Mouse (Mus musculus) CD4-positive naive resting alpha-beta T cell, adult 57 days (primary cell): ENCODE measurements around the gene Agrn. TPM values are rescaled to one million over a fixed set of nuclear protein-coding genes. Genes with fewer than 3 reads are reported as not detected.

Experiments used
- total RNA-seq: library from RNA; stranded (reverse); gene quantifications from one replicate; pipeline ENCODE4 v1.2.4, GENCODE M21; 2023

The Agrn gene
- total RNA-seq, result 6.9 TPM

DNA sequence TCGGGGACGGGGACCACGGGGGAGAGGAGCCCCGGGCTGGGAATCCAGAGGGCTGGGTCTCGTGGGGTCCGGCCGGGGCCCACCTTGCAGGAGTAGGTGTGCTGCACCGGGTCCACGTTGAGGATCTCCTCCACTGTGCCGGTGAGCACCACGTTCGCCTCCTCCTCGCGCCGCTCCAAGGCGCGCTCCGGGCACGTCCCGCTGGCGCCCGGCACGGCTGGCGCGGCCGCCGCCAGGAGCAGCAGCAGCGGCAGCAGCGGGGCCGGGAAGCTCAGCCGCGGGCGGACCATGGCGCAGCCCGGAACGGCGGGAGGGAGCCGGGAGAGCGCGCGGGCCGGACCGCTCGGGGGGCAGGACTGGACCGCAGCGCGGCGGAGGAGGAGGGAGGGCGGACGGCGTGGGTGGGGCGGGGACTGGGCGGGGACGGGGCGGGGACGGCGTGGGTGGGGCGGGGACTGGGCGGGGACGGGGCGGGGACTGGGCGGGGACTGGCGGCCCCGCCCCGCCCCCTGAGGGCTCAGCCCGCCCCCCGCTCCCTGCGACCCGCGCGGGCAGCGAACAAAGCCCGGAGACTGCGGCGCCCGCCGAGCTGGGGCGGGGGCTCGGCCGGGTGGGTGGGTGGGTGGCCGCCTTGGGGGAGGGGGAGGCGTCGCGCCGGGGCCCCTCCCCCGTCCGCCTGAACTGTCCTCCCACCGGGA is at the start of gene Agrn:
Gene Agrn (minus strand): TSS at position 358 of the 698 bp plus-strand sequence.

DNA sequence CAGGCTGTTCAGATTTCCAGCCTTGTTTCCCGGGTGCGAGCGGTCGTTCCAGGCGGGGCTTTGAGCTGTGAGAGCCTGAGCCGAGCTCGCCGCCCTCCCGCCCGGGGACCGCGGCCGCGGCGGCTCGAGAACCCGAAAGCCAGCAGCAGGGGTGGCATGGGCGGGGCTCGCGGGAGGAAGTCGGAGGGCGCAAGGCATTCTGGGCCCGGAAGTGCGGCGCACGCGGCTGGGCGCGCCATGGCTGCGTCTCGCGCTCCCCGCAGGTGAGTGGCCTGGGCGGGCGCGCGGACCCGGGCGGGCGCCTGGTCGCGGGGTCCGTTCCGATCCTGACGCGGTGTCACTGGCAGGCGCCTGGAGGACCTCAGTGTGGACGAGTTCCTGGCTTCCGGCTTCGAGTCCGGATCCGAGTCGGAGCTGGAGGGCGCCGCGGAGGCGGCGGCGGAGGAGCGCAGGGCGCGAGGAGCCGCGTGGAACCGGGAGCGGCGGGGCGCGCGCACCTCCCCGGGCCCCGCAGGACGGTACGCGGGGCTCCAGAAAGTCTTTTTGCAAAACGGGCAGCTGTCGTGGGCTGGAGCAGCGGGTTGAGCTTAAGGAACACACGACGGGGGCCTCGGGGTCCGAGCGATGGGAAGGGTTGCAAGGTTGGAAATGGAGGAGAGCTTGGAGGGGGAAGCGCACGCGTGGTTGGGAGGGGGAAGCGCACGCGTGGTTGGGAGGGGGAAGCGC is 38.7 kb upstream of the Agrn start, which contains the start of gene Noc2l:
Gene Noc2l (plus strand): TSS at position 203 of the 726 bp plus-strand sequence.

DNA sequence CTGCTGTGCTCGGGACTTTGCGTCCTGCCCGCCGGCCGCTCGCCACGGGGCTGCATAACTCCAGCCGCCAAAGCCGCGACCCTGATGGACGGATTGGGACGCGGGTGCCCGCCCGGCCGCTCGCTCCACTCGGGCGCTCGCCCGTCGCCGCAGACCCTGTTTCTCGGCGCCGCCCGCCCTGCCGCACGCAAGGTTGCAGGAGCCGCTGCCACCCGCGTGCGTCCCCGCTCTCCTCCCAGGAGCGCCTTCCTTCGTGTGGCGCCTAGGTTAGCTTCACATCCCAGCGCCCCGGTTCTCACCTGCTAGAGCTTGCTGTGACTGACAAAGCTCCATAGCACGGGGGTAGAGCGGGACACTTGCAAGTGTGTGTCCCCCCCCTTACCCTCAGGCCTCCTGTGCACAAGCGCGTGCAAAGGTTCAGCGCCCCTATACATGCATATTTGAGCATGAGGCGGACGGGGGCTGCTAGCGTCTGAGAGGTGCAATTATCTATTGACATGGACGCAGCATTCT is 37.5 kb upstream of the Agrn start, which contains the start of gene Plekhn1:
Gene Plekhn1 (minus strand): TSS at position 157 of the 513 bp plus-strand sequence.

DNA sequence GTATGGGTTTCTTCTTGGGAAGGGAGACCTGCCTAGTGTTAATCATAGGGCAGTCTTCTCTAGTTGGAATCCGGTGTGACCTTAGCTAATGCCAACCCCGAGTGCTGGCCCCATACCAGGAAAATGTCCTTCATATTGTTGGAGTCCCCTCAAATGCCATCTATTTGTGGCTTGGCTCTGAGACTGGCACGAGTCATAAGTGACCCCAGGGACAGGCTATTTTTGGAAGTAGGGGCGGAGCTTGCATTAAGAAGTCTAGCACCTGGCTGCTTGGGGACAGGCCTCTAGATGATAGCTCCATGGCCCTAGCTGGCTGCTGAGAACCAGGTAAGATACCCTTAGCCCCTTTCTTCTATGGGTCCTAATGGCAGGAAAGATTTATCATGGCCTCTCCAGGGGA is 18.4 kb upstream of the Agrn start, which contains the start of gene Perm1:
Gene Perm1 (plus strand): TSS at position 220 of the 400 bp plus-strand sequence.

DNA sequence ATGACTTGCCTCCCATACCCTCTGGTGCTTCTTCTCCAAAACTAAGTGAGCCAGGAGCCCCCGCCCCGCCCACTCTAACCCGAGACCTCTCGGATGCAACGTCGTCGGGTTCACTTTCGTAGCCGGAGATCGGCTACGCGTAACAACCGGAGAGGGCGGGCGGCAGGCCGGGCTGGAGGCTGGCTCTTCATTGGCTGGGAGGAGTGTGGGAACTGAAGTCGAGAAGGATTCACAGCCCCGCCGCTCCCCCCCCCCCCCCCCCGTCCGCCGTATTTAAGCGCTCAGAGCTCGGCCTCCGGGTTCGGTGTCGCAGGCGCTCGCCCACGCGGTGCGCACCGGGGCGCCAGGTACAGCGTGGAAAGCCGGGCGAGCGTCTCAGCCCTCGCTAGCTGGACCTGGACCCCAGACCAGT is 5.7 kb upstream of the Agrn start, which contains the start of gene AW011738:
Gene AW011738 (plus strand): TSS at position 304 of the 412 bp plus-strand sequence.

DNA sequence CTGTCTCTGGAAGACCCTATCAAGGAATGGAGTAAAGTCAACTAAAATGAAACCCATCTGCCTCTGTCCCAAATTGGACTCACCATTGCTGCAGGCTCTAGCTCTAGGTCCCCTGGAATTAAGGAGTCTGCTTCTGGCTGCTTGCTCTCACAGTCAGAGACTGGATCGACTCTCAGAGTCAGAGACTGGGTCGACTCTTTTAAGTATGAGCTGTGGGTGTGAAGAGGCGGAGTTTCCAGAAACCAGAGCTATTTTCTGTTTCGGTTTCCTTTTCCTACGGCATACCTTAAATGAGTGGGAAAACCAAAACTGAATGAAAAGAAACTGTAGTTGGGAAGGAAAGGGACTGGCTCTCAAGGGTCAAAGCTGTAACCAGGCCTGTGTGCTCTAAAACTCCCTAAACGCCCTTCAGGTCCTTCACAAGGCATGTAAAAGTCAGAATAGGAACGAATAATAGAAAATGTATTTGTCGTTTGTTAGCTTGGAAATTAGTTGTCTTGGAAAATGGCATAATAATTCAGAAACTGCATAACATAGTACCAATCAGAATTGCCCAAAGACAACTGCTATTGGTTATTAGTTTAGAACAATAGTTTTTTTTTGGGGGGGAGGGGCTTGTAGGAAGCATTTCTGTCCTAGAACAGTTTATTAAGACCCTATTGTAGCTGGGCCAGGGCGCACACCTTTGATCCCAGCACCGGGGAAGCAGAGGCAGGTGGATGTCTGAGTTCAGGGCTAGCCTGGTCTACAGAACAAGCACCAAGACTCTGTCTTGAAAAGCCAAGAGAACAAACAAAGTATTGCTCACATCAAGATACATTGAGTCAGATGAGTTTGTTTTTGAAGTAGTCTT is 3.6 kb upstream of the Agrn start, which contains the start of gene Isg15:
Gene Isg15 (minus strand): TSS at position 196 of the 853 bp plus-strand sequence.

DNA sequence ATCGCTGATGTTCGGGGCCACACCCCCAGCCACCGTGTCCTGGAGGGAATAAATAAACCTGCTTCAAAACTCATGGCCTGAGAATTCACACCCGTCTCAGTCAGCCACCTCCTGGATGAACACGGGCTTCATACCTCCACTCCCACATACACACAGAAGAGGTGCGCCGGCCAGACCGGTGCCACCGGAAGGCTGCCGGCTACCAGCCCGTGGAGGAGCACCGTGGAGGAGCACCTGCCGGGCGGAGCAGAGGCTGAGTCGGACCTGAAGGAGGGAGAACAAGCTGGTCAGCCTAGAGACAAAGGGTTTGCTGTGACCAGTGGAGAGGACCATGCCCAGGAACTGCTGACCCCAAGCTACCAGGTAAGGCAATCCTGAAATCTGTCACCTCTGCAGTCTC is 66.9 kb downstream of the Agrn start, which contains the start of gene Rnf223:
Gene Rnf223 (plus strand): TSS at position 78 of the 400 bp plus-strand sequence.

Other genes starting within 250 kb of the Agrn start
- gene C1qtnf12, start 235.2 kb downstream of the Agrn start, total RNA-seq, result 7.0 TPM
- gene B3galt6, start 204.8 kb downstream of the Agrn start, total RNA-seq, result 4.0 TPM
- 200 TPM for gene Sdf4, start 204.6 kb downstream of the Agrn start, total RNA-seq
- gene Tnfrsf4, start 183.6 kb downstream of the Agrn start, total RNA-seq, result 24.3 TPM
- gene Tnfrsf18, start 171.3 kb downstream of the Agrn start, total RNA-seq, result 65.3 TPM
- not detected for gene Ttll10, start 138.1 kb downstream of the Agrn start, total RNA-seq
- 48.2 TPM for gene 9430015G10Rik, start 87.5 kb downstream of the Agrn start, total RNA-seq
- 0.83 TPM for gene Rnf223, start 67.0 kb downstream of the Agrn start, total RNA-seq
- 12.4 TPM for gene Isg15, start 3.3 kb upstream of the Agrn start, total RNA-seq
- 7.5 TPM for gene AW011738, start 5.8 kb upstream of the Agrn start, total RNA-seq
- 0.33 TPM for gene Perm1, start 18.4 kb upstream of the Agrn start, total RNA-seq
- gene Plekhn1, start 37.4 kb upstream of the Agrn start, total RNA-seq, result 53.1 TPM
- gene Noc2l, start 38.5 kb upstream of the Agrn start, total RNA-seq, result 94.1 TPM
- 1.3 TPM for gene Samd11, start 58.2 kb upstream of the Agrn start, total RNA-seq
- not detected for gene Vmn2r-ps159, start 133.6 kb upstream of the Agrn start, total RNA-seq